Mouse (Mus musculus) forebrain, postnatal 0 days (tissue): ENCODE measurements at regions not wholly inside any gene's neighbourhood (a gene's known extent, or its start where the extent isn't known, plus 50 kb on each side); places are given as distances from the start of the nearest gene placed in this dataset.
A peak's percentile ranks its signal among the peaks of the same experiment; 100 is the strongest.

Source experiments
- ATAC-seq: fragments of 200-750 bp; cut with Nextera tagmentation; 2 replicates; pipeline ENCODE4 v1.8.0; 2017; ENCODE audit warnings: mild to moderate bottlenecking, moderate library complexity
- DNase-seq: peaks from one replicate; pipeline ENCODE4 v3.0.0-alpha.2; 2015
- H3K27ac ChIP-seq: fragments of 300-500 bp; sonication (generic); 2 replicates; pipeline ENCODE4 v1.5.1; 2014; ENCODE audit warnings: low read depth, mild to moderate bottlenecking, antibody characterized with exemption, low read length, moderate library complexity, mixed read lengths
- H3K27me3 ChIP-seq: fragments of 300-500 bp; sonication (generic); 2 replicates; pipeline ENCODE4 v1.6.1; 2014; ENCODE audit warnings: mild to moderate bottlenecking, low read length, mixed read lengths; ENCODE audit not compliant: insufficient read depth
- H3K36me3 ChIP-seq: fragments of 300-500 bp; sonication (generic); 2 replicates; pipeline ENCODE4 v1.6.1; 2014; ENCODE audit warnings: mild to moderate bottlenecking, moderate library complexity; ENCODE audit not compliant: insufficient read depth
- H3K4me1 ChIP-seq: fragments of 300-500 bp; sonication (generic); 2 replicates; pipeline ENCODE4 v1.6.1; 2014; ENCODE audit warnings: antibody characterized with exemption; ENCODE audit not compliant: insufficient read depth
- H3K4me2 ChIP-seq: fragments of 300-500 bp; sonication (generic); 2 replicates; pipeline ENCODE4 v1.6.1; 2014; ENCODE audit warnings: low read depth, mild to moderate bottlenecking, moderate library complexity
- H3K4me3 ChIP-seq: fragments of 300-500 bp; sonication (generic); 2 replicates; pipeline ENCODE4 v1.5.1; 2014; ENCODE audit warnings: low read depth, low read length, mixed read lengths
- H3K9ac ChIP-seq: fragments of 300-500 bp; sonication (generic); 2 replicates; pipeline ENCODE4 v1.6.1; 2014; ENCODE audit warnings: mild to moderate bottlenecking
- H3K9me3 ChIP-seq: fragments of 300-500 bp; sonication (generic); 2 replicates; pipeline ENCODE4 v1.6.1; 2016; ENCODE audit warnings: low read length
- CTCF ChIP-seq: sonication (generic); IDR thresholded peaks from 2 replicates; pipeline ENCODE4 v1.5.1; 2016; ENCODE audit warnings: antibody characterized with exemption, control low read depth, low read depth
- WGBS: fragments of 180-500 bp; shearing (Covaris S2); extraction: QIAGEN DNeasy Blood & Tissue Kit; methylation state at CpG from one replicate; pipeline ENCODE4 v1.1.7; 2014; 5-methylcytosine and 5-hydroxymethylcytosine counted together

GRCm38 (mm10) chr13:26324633-26325032, 445.3 kb downstream of the Hdgfl1 start:
- no peak for TF ChIP-seq CTCF
- WGBS: 77% methylated on average over 6 of the region's 6 CpGs
- ATAC-seq: no peak

GRCm38 (mm10) chr13:26318557-26318956, 451.4 kb downstream of the Hdgfl1 start:
- no peaks in the 10 kb centered on the region for H3K36me3 ChIP-seq
- no peak overlapping the region for H3K9ac ChIP-seq
- no peak overlapping the region for H3K4me3 ChIP-seq
- H3K27me3 ChIP-seq: no peaks in the 10 kb centered on the region
- H3K4me2 ChIP-seq: no peak overlapping the region
- ATAC-seq (no peak), DNase-seq (no peak)
- no peaks in the 10 kb centered on the region for H3K9me3 ChIP-seq
- no peaks in the 10 kb centered on the region for H3K4me1 ChIP-seq
- TF ChIP-seq CTCF: no peak
- H3K27ac ChIP-seq: no peak overlapping the region
- WGBS: 78% methylated on average over 5 of the region's 5 CpGs

More at GRCm38 (mm10) chr13:26324633-26325032, 445.3 kb downstream of the Hdgfl1 start:
- DNase-seq: no peak
- Histone ChIP-seq H3K9ac (no peak overlapping the region), H3K4me3 (no peak overlapping the region), H3K4me2 (no peak overlapping the region), H3K27ac (no peak overlapping the region), H3K36me3 (no peaks in the 10 kb centered on the region), H3K27me3 (no peaks in the 10 kb centered on the region), H3K4me1 (no peaks in the 10 kb centered on the region), H3K9me3 (no peaks in the 10 kb centered on the region)

- TF ChIP-seq CTCF: no peak
- DNase-seq (no peak), ATAC-seq (no peak)
- no peak overlapping the region for H3K9ac ChIP-seq
- no peak overlapping the region for H3K4me2 ChIP-seq
- H3K4me3 ChIP-seq: no peak overlapping the region
- no peaks in the 10 kb centered on the region for H3K27me3 ChIP-seq
- no peaks in the 10 kb centered on the region for H3K36me3 ChIP-seq
- no peaks in the 10 kb centered on the region for H3K4me1 ChIP-seq
- H3K9me3 ChIP-seq: no peaks in the 10 kb centered on the region
- 60% methylated on average over 7 of the region's 7 CpGs for WGBS
- no peak overlapping the region for H3K27ac ChIP-seq
These were observed 457.5 kb downstream of the Hdgfl1 start for GRCm38 (mm10) chr13:26312246-26313010.

- H3K27me3 ChIP-seq: no peaks in the 10 kb centered on the region
- 46% methylated on average over 3 of the region's 3 CpGs for WGBS
- H3K9me3 ChIP-seq: no peaks in the 10 kb centered on the region
- H3K4me1 ChIP-seq: no peaks in the 10 kb centered on the region
- H3K9ac ChIP-seq: no peak overlapping the region
- DNase-seq: peak; percentile 29
- no peak overlapping the region for H3K27ac ChIP-seq
- H3K4me3 ChIP-seq: no peak overlapping the region
- TF ChIP-seq CTCF: no peak
- H3K36me3 ChIP-seq: no peaks in the 10 kb centered on the region
- peak; percentile 68 for ATAC-seq
- H3K4me2 ChIP-seq: no peak overlapping the region
These were observed 485.9 kb downstream of the Hdgfl1 start for GRCm38 (mm10) chr13:26284073-26284444.

GRCm38 (mm10) chr13:26283397-26284072, 486.4 kb downstream of the Hdgfl1 start:
- DNase-seq (peak; percentile 56), ATAC-seq (peak; percentile 84)
- Histone ChIP-seq H3K9me3 (no peaks in the 10 kb centered on the region), H3K27me3 (no peaks in the 10 kb centered on the region), H3K36me3 (no peaks in the 10 kb centered on the region), H3K4me1 (no peaks in the 10 kb centered on the region), H3K4me3 (no peak overlapping the region), H3K9ac (no peak overlapping the region), H3K4me2 (no peak overlapping the region), H3K27ac (no peak overlapping the region)
- WGBS: 49% methylated on average over 6 of the region's 6 CpGs
- TF ChIP-seq CTCF: no peak

GRCm38 (mm10) chr13:26282291-26282690, 487.7 kb downstream of the Hdgfl1 start:
- H3K9me3 ChIP-seq: no peaks in the 10 kb centered on the region
- 77% methylated on average over 3 of the region's 3 CpGs for WGBS
- no peak overlapping the region for H3K27ac ChIP-seq
- ATAC-seq (no peak), DNase-seq (no peak)
- TF ChIP-seq CTCF: no peak
- H3K27me3 ChIP-seq: no peaks in the 10 kb centered on the region
- H3K4me1 ChIP-seq: no peaks in the 10 kb centered on the region
- no peak overlapping the region for H3K4me2 ChIP-seq
- H3K9ac ChIP-seq: no peak overlapping the region
- H3K36me3 ChIP-seq: no peaks in the 10 kb centered on the region
- H3K4me3 ChIP-seq: no peak overlapping the region

- no peaks in the 10 kb centered on the region for H3K9me3 ChIP-seq
- H3K4me1 ChIP-seq: no peaks in the 10 kb centered on the region
- no peak overlapping the region for H3K9ac ChIP-seq
- no peak overlapping the region for H3K27ac ChIP-seq
- no peaks in the 10 kb centered on the region for H3K36me3 ChIP-seq
- H3K4me3 ChIP-seq: no peak overlapping the region
- DNase-seq: no peak
- H3K27me3 ChIP-seq: no peaks in the 10 kb centered on the region
- WGBS: 86% methylated on average over 3 of the region's 3 CpGs
- no peak overlapping the region for H3K4me2 ChIP-seq
- no peak for ATAC-seq
- no peak for TF ChIP-seq CTCF
These were observed 497.1 kb downstream of the Hdgfl1 start for GRCm38 (mm10) chr13:26272850-26273249.
